Mouse (Mus musculus) neural tube, embryonic 14.5 days (tissue): ENCODE measurements at regions not wholly inside any gene's neighbourhood (a gene's known extent, or its start where the extent isn't known, plus 50 kb on each side); places are given as distances from the start of the nearest gene placed in this dataset.
"Not testable (repeated sequence)": the region's sequence is repeated elsewhere in the genome, so short reads cannot be mapped to it uniquely, and the experiment has no call there.

Experiments
- ATAC-seq: fragments of 200-750 bp; cut with Nextera tagmentation; 2 replicates; pipeline ENCODE4 v1.8.0; 2017; ENCODE audit warnings: low read depth, mild to moderate bottlenecking, moderate TSS enrichment, moderate library complexity
- H3K27ac ChIP-seq: fragments of 300-500 bp; sonication (generic); 2 replicates; pipeline ENCODE4 v1.5.1; 2014; ENCODE audit warnings: low read depth, mild to moderate bottlenecking, control low read depth, low read length, moderate library complexity, mixed read lengths
- H3K27me3 ChIP-seq: fragments of 300-500 bp; sonication (generic); 2 replicates; pipeline ENCODE4 v1.6.1; 2014; ENCODE audit warnings: low read length; ENCODE audit not compliant: control insufficient read depth, insufficient read depth
- H3K36me3 ChIP-seq: fragments of 300-500 bp; sonication (generic); 2 replicates; pipeline ENCODE4 v1.6.1; 2014; ENCODE audit warnings: low read length, mixed read lengths; ENCODE audit not compliant: control insufficient read depth, insufficient read depth
- H3K4me1 ChIP-seq: fragments of 300-500 bp; sonication (generic); 2 replicates; pipeline ENCODE4 v1.6.1; 2014; ENCODE audit warnings: low read length; ENCODE audit not compliant: control insufficient read depth, insufficient read depth
- H3K4me2 ChIP-seq: fragments of 300-500 bp; sonication (generic); 2 replicates; pipeline ENCODE4 v1.6.1; 2014; ENCODE audit warnings: mild to moderate bottlenecking, low read depth, low read length, control low read depth
- H3K4me3 ChIP-seq: fragments of 300-500 bp; sonication (generic); 2 replicates; pipeline ENCODE4 v1.5.1; 2014; ENCODE audit warnings: low read depth, low read length, control low read depth, mixed read lengths
- H3K9ac ChIP-seq: fragments of 300-500 bp; sonication (generic); replicated peaks from 2 replicates; pipeline ENCODE4 v1.6.1; 2014; ENCODE audit warnings: low read depth, mild to moderate bottlenecking, control low read depth, low read length, mixed read lengths
- H3K9me3 ChIP-seq: fragments of 300-500 bp; sonication (generic); 2 replicates; pipeline ENCODE4 v1.6.1; 2016; ENCODE audit warnings: low read length; ENCODE audit not compliant: control insufficient read depth
- WGBS: fragments of 180-500 bp; shearing (Covaris S2); extraction: QIAGEN DNeasy Blood & Tissue Kit; methylation state at CpG from one replicate; pipeline ENCODE4 v1.1.7; 2014; 5-methylcytosine and 5-hydroxymethylcytosine counted together

- Histone ChIP-seq H3K36me3 (no peaks in the 10 kb centered on the region), H3K4me2 (no peak overlapping the region), H3K27ac (no peak overlapping the region), H3K9me3 (no peaks in the 10 kb centered on the region), H3K4me3 (no peak overlapping the region), H3K4me1 (peaks cover 9% of the 10 kb centered on the region), H3K9ac (no peak overlapping the region), H3K27me3 (0 out of 2 replicates have a peak, but pooled peaks cover 2% of the 10 kb centered on the region)
- ATAC-seq = peak; percentile 29; the same call in 1 of the 2 replicates
- 24% methylated on average over 8 of the region's 8 CpGs for WGBS
Observed at GRCm38 (mm10) chr13:73071032-73071431, 189.2 kb upstream of the Irx4 start.

GRCm38 (mm10) chr13:73071854-73072852 is 188.1 kb upstream of the Irx4 start:
- peaks cover 9% of the 10 kb centered on the region for H3K4me1 ChIP-seq
- H3K4me2 ChIP-seq = no peak overlapping the region
- no peak overlapping the region for H3K27ac ChIP-seq
- H3K4me3 ChIP-seq = no peak overlapping the region
- H3K36me3 ChIP-seq = no peaks in the 10 kb centered on the region
- ATAC-seq = no peak
- no peaks in the 10 kb centered on the region for H3K9me3 ChIP-seq
- H3K27me3 ChIP-seq = 0 out of 2 replicates have a peak, but pooled peaks cover 2% of the 10 kb centered on the region
- WGBS = 58% methylated on average over 6 of the region's 6 CpGs
- H3K9ac ChIP-seq = no peak overlapping the region

DNA sequence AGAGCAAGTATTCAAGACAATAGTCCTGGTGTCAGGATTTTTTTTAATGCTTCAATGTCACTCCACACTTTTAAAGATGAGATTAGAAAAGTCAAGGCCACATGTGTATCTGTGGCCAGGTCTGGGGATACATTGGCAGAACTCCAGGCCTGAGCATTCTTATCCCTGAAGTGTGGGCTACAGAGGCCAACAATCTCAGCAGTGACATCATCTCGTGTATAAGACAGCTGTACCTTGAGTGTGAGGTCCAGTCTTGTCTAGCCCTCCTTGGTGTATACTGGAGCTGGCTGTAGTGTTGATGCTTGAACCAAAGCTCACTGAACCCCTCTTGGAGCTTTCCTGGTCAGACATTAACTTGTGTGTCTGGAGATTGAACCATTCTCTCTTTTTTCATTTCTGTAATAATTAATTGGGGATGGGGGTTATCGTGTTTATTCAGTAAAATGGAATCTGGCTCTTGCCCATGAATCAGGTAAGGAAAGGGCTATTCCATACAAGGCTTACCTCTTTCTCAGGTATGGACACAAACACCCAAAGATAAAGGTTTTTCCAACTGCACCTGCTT is 182.3 kb upstream of the Irx4 start:
- H3K27ac ChIP-seq = no peak overlapping the region
- H3K4me2 ChIP-seq = no peak overlapping the region
- H3K4me1 ChIP-seq = no peaks in the 10 kb centered on the region
- no peaks in the 10 kb centered on the region for H3K36me3 ChIP-seq
- ATAC-seq = no peak
- WGBS = 73% methylated on average over 2 of the region's 2 CpGs
- no peaks in the 10 kb centered on the region for H3K9me3 ChIP-seq
- no peaks in the 10 kb centered on the region for H3K27me3 ChIP-seq
- no peak overlapping the region for H3K4me3 ChIP-seq
- no peak overlapping the region for H3K9ac ChIP-seq

- not testable (repeated sequence) for H3K4me2 ChIP-seq, H3K36me3 ChIP-seq, H3K27ac ChIP-seq, H3K4me3 ChIP-seq, H3K27me3 ChIP-seq, H3K9me3 ChIP-seq, H3K4me1 ChIP-seq, ATAC-seq, H3K9ac ChIP-seq
Observed at GRCm38 (mm10) chr13:73087815-73088214, 172.5 kb upstream of the Irx4 start.

DNA sequence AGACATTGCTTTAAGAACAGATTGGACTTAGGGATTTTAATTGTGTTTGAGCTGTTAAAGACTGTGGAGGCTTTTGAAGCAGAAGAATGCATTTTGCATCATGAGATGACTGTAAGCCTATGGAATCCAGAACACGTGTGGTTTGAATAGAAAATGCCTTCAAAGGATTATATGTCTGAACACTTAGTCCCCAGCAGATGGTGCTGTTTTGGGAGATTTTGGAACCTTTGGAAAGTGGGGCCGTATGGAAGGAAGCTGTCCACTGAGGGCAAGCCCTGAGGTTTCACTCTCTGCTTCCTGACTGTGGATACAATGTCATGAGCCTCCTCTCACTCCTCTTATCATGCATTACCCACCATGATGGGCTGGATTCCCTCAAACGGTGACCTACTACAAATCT is 168.4 kb upstream of the Irx4 start:
- no peaks in the 10 kb centered on the region for H3K4me1 ChIP-seq
- no peak overlapping the region for H3K4me3 ChIP-seq
- H3K27ac ChIP-seq = no peak overlapping the region
- no peaks in the 10 kb centered on the region for H3K9me3 ChIP-seq
- no peaks in the 10 kb centered on the region for H3K36me3 ChIP-seq
- H3K4me2 ChIP-seq = no peak overlapping the region
- H3K27me3 ChIP-seq = no peaks in the 10 kb centered on the region
- no peak for ATAC-seq
- WGBS = 54% methylated on average over 3 of the region's 3 CpGs
- H3K9ac ChIP-seq = no peak overlapping the region

DNA sequence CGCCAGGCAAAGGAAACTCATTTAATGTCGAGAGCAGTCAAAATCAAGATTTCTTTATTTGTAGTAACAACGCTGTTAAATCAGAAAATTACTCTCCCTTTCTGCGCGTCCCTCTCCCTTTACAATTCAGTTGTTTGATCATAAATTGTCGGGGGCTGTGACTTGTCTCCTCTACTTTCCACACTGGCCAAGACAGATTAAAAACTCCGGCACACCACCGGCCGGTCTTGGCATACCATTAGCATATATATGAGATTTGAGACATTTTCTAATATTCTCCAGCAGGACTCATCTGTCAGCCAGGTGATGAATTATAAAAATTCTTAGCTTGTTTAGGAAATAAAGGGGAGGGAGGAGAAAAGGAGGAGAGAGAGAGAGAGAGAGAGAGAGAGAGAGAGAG is 162.8 kb upstream of the Irx4 start:
- no peaks in the 10 kb centered on the region for H3K36me3 ChIP-seq
- H3K9ac ChIP-seq = no peak overlapping the region
- H3K9me3 ChIP-seq = no peaks in the 10 kb centered on the region
- H3K4me2 ChIP-seq = no peak overlapping the region
- WGBS = 43% methylated on average over 9 of the region's 9 CpGs
- no peaks in the 10 kb centered on the region for H3K27me3 ChIP-seq
- no peak overlapping the region for H3K4me3 ChIP-seq
- no peaks in the 10 kb centered on the region for H3K4me1 ChIP-seq
- H3K27ac ChIP-seq = no peak overlapping the region
- ATAC-seq = no peak

DNA sequence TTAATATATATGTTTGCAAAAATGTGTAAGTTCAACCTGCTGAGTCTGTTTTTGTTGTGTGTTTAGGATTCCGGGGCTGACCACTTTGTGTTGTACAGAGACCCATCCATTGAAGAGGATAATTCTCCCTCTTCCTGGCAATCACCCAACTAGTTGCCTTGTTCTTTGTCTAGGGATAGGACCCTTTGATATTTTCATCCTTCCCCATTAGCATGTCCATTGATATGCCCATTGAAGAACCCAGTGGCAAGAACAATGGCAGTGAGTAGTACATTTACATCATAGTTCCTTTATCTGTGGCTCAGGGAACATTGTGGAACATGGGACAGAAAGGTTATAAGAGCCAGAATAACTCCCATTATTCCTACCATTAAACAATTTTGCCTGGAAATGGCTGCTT is 160.9 kb upstream of the Irx4 start:
- H3K9ac ChIP-seq = no peak overlapping the region
- no peak overlapping the region for H3K27ac ChIP-seq
- no peaks in the 10 kb centered on the region for H3K27me3 ChIP-seq
- H3K4me3 ChIP-seq = no peak overlapping the region
- no peaks in the 10 kb centered on the region for H3K36me3 ChIP-seq
- no peak overlapping the region for H3K4me2 ChIP-seq
- no peak for ATAC-seq
- H3K4me1 ChIP-seq = no peaks in the 10 kb centered on the region
- 42% methylated on average over 1 of the region's 1 CpGs for WGBS
- H3K9me3 ChIP-seq = no peaks in the 10 kb centered on the region

DNA sequence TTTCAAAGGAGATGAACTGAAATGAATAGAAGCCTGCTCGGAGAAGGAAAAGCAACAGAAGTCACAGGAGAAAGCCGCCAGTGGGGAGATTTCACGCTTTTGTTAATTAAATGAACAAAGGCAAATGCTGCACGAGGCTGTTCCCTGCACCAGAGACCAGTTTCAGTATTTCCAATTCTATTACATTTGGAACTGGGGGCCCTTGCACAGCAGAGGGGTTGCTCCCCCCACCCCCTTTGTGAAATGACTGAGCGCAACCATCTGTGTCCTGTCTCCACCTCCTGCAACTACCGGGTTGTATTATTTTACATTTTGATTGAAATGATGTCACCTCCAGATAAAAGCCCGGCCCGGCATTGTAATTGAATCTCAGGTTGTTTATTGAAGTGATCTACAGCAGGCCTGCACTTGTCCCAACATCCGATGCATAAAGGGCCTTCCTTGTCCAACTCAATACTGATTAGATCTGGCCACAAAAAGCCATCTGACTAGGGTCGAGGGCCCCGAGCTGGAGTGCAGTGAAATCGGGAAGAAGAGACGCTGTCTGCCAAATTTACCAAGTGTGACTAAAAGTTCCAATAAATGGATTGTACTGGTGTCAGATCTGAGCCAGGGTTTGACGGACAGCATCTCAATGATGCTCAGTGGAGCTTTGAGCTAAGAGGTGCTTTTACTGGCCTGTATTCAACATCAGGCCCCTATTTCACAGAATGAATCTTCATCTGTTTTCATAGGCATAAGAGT is 152.9 kb upstream of the Irx4 start:
- Histone ChIP-seq H3K27ac (no peak overlapping the region), H3K27me3 (0 out of 2 replicates have a peak, but pooled peaks cover 5% of the 10 kb centered on the region)
- WGBS = 26% methylated on average over 14 of the region's 14 CpGs

More for the DNA sequence above, 152.9 kb upstream of the Irx4 start:
- H3K4me2 ChIP-seq = no peak overlapping the region
- H3K4me1 ChIP-seq = no peaks in the 10 kb centered on the region
- H3K9me3 ChIP-seq = no peaks in the 10 kb centered on the region
- no peaks in the 10 kb centered on the region for H3K36me3 ChIP-seq
- H3K9ac ChIP-seq = no peak overlapping the region
- no peak overlapping the region for H3K4me3 ChIP-seq
- peak; percentile 73 for ATAC-seq
